25 mouse cellular contexts compared by ENCODE assay signal in the genomic region with DNA sequence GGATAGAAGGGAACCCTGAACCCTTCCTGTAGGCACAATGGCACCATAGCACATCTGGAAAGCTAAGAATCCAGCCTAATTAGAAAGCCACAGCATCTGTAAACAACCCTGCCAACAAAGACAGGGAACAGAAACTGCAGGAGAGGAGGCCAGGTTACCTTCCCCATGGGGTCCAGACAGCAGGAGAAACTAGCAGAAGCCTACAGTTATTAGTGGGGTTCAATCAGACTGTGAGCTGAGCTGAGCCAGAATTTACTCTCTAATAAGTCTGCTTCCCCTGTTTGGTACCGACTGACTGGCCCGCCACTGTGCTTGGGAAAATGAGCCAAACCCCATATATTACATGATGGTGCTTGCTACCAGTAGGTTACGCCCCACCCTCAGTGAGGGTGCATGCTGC. TPM values are rescaled to one million over a fixed set of nuclear protein-coding genes. Genes with fewer than 3 reads are reported as not detected.
DNase-seq lines count a peak whose midpoint lies in the region; ATAC-seq and TF ChIP-seq lines count a peak whose summit lies in the region.
"Had no signal": no experiment of that assay in that cellular context is flagged by ENCODE, and none has a peak within 500 bp of the region (broad histone marks: within the 10 kb centered on the region; RNA-seq: fewer than 3 reads in every experiment).

No protein-coding gene starts in this region.

- H3K9me3 ChIP-seq in intestine, postnatal 0 days (ENCODE audit: control insufficient read depth): no peaks in the 10 kb centered on the region
- H3K9me3 ChIP-seq in midbrain, embryonic 16.5 days (replicated peaks; ENCODE audit: control insufficient read depth, low read length, poor library complexity, severe bottlenecking): peaks cover 4% of the 10 kb centered on the region; the same call in 1 of the 2 replicates
- H3K9me3 ChIP-seq: forebrain, embryonic 10.5 days; forebrain, embryonic 13.5 days had no signal

- H3K27me3 ChIP-seq in spleen, adult 2 months (ENCODE audit: control insufficient read depth, insufficient read depth, low read length): no peaks in the 10 kb centered on the region
- H3K27me3 ChIP-seq in intestine, postnatal 0 days (replicated peaks; ENCODE audit: control insufficient read depth, insufficient read depth, low read length): no peaks in the 10 kb centered on the region
- no peaks in the 10 kb centered on the region for H3K27me3 ChIP-seq in midbrain, embryonic 16.5 days (ENCODE audit: control insufficient read depth, insufficient read depth, low read depth, low read length)
- H3K27me3 ChIP-seq: forebrain, embryonic 13.5 days; hindbrain, embryonic 13.5 days had no signal

- 0 out of 2 replicates have a peak, but pooled peaks cover 2% of the 10 kb centered on the region for H3K36me3 ChIP-seq in spleen, adult 2 months (ENCODE audit: control insufficient read depth, insufficient read depth, low read length)
- no peaks in the 10 kb centered on the region for H3K36me3 ChIP-seq in intestine, postnatal 0 days (ENCODE audit: control insufficient read depth, insufficient read depth)
- no peaks in the 10 kb centered on the region for H3K36me3 ChIP-seq in midbrain, embryonic 16.5 days (ENCODE audit: control insufficient read depth, insufficient read depth, low read length)
- H3K36me3 ChIP-seq: forebrain, embryonic 10.5 days; hindbrain, embryonic 13.5 days had no signal

- H3K27ac ChIP-seq in spleen, adult 2 months (ENCODE audit: insufficient read depth, low read length): peak overlapping the region; percentile 23
- no peak overlapping the region for H3K27ac ChIP-seq in intestine, postnatal 0 days (ENCODE audit: low read depth, low read length)
- H3K27ac ChIP-seq in midbrain, embryonic 16.5 days (ENCODE audit: low read length): no peak overlapping the region
- H3K27ac ChIP-seq: forebrain, embryonic 10.5 days; forebrain, embryonic 13.5 days; gastrocnemius, adult 2 months; heart, adult 2 months; hindbrain, embryonic 13.5 days had no signal

- TF ChIP-seq POLR2A in spleen, adult 2 months (IDR thresholded peaks at IDR 0.05; ENCODE audit: low read depth, low read length): no peak

- peaks cover 37% of the 10 kb centered on the region; the same call in 1 of the 2 replicates for H3K4me1 ChIP-seq in spleen, adult 2 months (ENCODE audit: control insufficient read depth, insufficient read depth, insufficient read length)
- H3K4me1 ChIP-seq in intestine, postnatal 0 days (replicated peaks; ENCODE audit: control insufficient read depth, insufficient read depth, low read length): no peaks in the 10 kb centered on the region
- H3K4me1 ChIP-seq in midbrain, embryonic 16.5 days (ENCODE audit: control insufficient read depth, insufficient read depth, low read length): peaks cover 7% of the 10 kb centered on the region

- no peak for TF ChIP-seq CTCF in spleen, adult 2 months (IDR thresholded peaks at IDR 0.05; ENCODE audit: extremely low read depth, insufficient read depth, insufficient read length, insufficient replicate concordance)
- TF ChIP-seq CTCF in intestine, postnatal 0 days (IDR thresholded peaks at IDR 0.05; ENCODE audit: low read depth): no peak

- 70% methylated on average over 3 of the region's 3 CpGs for WGBS in spleen, adult 2 months
- 50% methylated on average over 3 of the region's 3 CpGs for WGBS in intestine, postnatal 0 days
- WGBS in midbrain, embryonic 16.5 days: 78% methylated on average over 3 of the region's 3 CpGs

- H3K4me2 ChIP-seq in intestine, postnatal 0 days (replicated peaks; ENCODE audit: low read depth): 0 out of 2 replicates have a peak overlapping the region, but pooled peaks have one; percentile 6
- H3K4me2 ChIP-seq in midbrain, embryonic 16.5 days (ENCODE audit: low read length): no peak overlapping the region
- H3K4me2 ChIP-seq: forebrain, embryonic 13.5 days; heart, embryonic 11.5 days; hindbrain, embryonic 13.5 days had no signal

- ATAC-seq in granulocyte monocyte progenitor cell, adult 5-6 weeks (replicated peaks; ENCODE audit: poor library complexity, severe bottlenecking): peak; percentile 24
- no peak for ATAC-seq in intestine, postnatal 0 days
- no peak for ATAC-seq in midbrain, embryonic 16.5 days
- ATAC-seq: CD4-positive, CD25-positive, alpha-beta regulatory T cell, adult 4 months; forebrain, embryonic 13.5 days; forebrain, postnatal 0 days; hindbrain, embryonic 16.5 days had no signal

- H3K9ac ChIP-seq in intestine, postnatal 0 days (ENCODE audit: low read depth, low read length): no peak overlapping the region
- H3K9ac ChIP-seq in midbrain, embryonic 16.5 days (ENCODE audit: low read depth, low read length): no peak overlapping the region
- H3K9ac ChIP-seq: forebrain, embryonic 13.5 days; forebrain, postnatal 0 days; hindbrain, embryonic 13.5 days had no signal

- no peak for DNase-seq in spleen, adult 2 months (ENCODE audit: low read depth in 1 of 2, low spot score in 2 of 2)
- no peak for DNase-seq in spleen, postnatal 14 days (ENCODE audit: low spot score in 2 of 2)
- DNase-seq in thymus, postnatal 4 days: no peak
- DNase-seq in cerebellum, adult 11 months: no peak
- DNase-seq: adrenal gland, postnatal 10 days; adrenal gland, postnatal 36 days; cerebellum, adult 11-12 months; cerebellum, adult 8-10 months; cerebellum, postnatal 10 days; cerebellum, postnatal 36 days; forebrain, postnatal 0 days; gastrocnemius, adult 2 months; gastrocnemius, postnatal 14 days; heart, adult 2 months; kidney, adult 11 months had no signal

- H3K4me3 ChIP-seq in spleen, adult 2 months (ENCODE audit: extremely low read depth, insufficient read depth, insufficient read length): no peak overlapping the region
- no peak overlapping the region for H3K4me3 ChIP-seq in intestine, postnatal 0 days (ENCODE audit: low read depth, low read length)
- no peak overlapping the region for H3K4me3 ChIP-seq in midbrain, embryonic 16.5 days (ENCODE audit: low read depth, low read length)
- H3K4me3 ChIP-seq: forebrain, embryonic 10.5 days; forebrain, embryonic 13.5 days; gastrocnemius, adult 2 months; heart, adult 2 months; hindbrain, embryonic 13.5 days had no signal

RNA-seq across cellular contexts. Expression of gene Tec, which starts 56.9 kb away (rescaled TPM):
- polyA plus RNA-seq in spleen, adult 2 months (2012; rRNA removed): 12.2 and 12.5 TPM in 2 replicates
- total RNA-seq in granulocyte monocyte progenitor cell, adult 5-6 weeks (2014; fragmentation: Nextera tagmentation): 36.0 and 42.9 TPM in 2 replicates
- total RNA-seq in granulocyte monocyte progenitor cell, adult 5-6 weeks (2017): 33.9 and 39.8 TPM in 2 replicates
- 12.4 and 14.7 TPM in 2 replicates for polyA plus RNA-seq in intestine, postnatal 0 days (2015; fragmentation: Nextera tagmentation; extraction: Ambion mirVana)
- polyA plus RNA-seq in midbrain, embryonic 16.5 days (2015; fragmentation: Nextera tagmentation; extraction: Ambion mirVana): 4.6 and 5.4 TPM in 2 replicates

RNA-seq across cellular contexts. Expression of gene Txk, which starts 58.8 kb away (rescaled TPM):
- polyA plus RNA-seq in spleen, adult 2 months (2012; rRNA removed): 4.2 TPM in 2 replicates
- not detected in 2 replicates for total RNA-seq in granulocyte monocyte progenitor cell, adult 5-6 weeks (2014; fragmentation: Nextera tagmentation)
- 0.31 TPM in 1 of 2 replicates, not detected in the other for total RNA-seq in granulocyte monocyte progenitor cell, adult 5-6 weeks (2017)
- 0.39 and 0.44 TPM in 2 replicates for polyA plus RNA-seq in intestine, postnatal 0 days (2015; fragmentation: Nextera tagmentation; extraction: Ambion mirVana)
- 0.19 TPM in 1 of 2 replicates, not detected in the other for polyA plus RNA-seq in midbrain, embryonic 16.5 days (2015; fragmentation: Nextera tagmentation; extraction: Ambion mirVana)
- total RNA-seq: forebrain, postnatal 0 days had no signal
- polyA plus RNA-seq: forebrain, embryonic 10.5 days; heart, postnatal 0 days had no signal
